Mouse (Mus musculus) stomach, postnatal 0 days (tissue): ENCODE measurements at regions not wholly inside any gene's neighbourhood (a gene's known extent, or its start where the extent isn't known, plus 50 kb on each side); places are given as distances from the start of the nearest gene placed in this dataset.

ENCODE experiments used
- CTCF ChIP-seq: IDR thresholded peaks from 2 replicates; pipeline ENCODE4 v1.5.1; 2016; ENCODE audit warnings: antibody characterized with exemption, low read depth, mild to moderate bottlenecking, moderate library complexity
- EP300 ChIP-seq: optimal IDR thresholded peaks from 2 replicates; pipeline ENCODE3; 2016; ENCODE audit warnings: antibody characterized with exemption

GRCm38 (mm10) chr16:87817590-87817989 is 118.8 kb downstream of the Bach1 start:
- TF ChIP-seq CTCF: no peak
- no peak for TF ChIP-seq EP300
